Mouse (Mus musculus): ENCODE data around the gene Mgat3.
A peak's percentile ranks its signal among the peaks of the same experiment; 100 is the strongest.

Gene Mgat3

DNA sequence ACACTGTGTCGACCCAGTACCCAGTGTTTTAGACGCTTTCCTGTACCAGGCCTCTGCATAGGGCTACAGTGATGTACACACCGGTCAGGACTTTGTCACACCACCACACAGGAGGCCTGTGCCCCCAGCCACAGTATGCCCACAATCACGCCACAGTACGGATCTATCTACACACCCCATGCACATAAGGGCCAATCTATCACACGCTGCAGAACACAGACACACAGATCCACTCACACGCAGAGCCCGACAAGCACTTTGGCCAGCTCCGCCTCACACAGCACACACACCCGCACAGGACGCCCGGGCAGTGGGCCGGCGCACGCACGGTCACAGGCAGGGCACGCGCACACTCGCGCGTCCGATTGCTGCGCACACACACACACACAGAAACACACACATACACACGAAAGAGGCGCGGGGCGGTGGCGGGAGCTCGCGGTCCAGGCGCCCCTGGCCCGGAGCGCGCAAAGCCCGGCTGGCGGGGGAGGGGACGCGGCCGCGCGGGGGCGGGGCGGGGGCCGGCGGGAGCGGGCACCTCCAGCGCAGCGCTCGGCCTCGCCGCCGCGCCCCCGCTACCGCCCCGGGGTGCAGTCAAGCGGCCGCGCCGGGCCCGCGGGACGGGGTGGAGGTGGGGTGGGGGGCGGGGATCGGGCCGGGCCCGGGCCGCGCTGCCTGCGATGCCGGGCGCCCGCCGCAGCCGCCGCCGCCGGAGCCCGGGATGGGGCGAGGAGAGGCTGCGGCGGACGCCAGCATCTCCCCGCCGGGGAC, at the start of gene Mgat3:
Gene Mgat3 (plus strand): TSS at position 721 of the 771 bp plus-strand sequence.
- DNase-seq (ENCODE audit: low spot score), result no peak

DNA sequence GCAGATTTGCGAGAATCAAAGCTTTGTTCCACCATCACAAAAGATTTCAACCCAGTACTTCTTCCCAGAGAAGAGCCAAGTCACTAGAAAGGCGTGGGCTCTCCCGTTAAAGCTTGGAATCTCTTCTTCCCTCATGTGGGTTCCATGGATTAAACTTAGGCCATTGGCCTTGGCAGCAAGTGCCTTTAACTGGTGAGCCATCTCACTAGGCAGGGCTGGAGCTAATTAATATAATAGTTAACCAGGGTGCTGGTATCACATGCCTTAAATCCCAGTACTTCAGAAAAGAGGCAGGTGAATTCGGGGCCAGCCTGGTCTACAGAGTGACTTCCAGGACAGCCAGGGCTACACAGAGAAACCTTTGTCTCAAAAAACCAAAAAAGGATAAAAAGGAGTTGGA, 48.9 kb upstream of the Mgat3 start:
- DNase-seq (ENCODE audit: low spot score), result no peak

DNA sequence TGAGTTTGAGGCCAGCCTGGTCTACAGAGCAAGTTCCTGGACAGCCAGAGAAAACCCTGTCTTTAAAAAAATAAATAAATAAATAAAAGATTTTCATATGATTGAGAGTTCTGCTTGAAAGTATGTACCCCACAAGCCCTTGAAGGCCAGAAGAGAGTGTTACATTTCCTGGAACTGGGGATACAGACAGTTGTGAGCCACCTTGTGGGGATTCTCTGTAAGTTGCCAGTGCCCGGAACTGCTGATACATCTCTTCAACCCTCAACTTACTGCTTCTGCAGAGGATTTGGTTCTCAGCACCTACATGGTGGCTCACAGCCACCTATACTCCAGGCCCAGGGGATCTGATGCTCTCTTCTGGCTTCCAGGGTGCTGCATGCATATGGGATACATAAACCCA, 46.3 kb upstream of the Mgat3 start:
- no peak for DNase-seq (ENCODE audit: low spot score)

DNA sequence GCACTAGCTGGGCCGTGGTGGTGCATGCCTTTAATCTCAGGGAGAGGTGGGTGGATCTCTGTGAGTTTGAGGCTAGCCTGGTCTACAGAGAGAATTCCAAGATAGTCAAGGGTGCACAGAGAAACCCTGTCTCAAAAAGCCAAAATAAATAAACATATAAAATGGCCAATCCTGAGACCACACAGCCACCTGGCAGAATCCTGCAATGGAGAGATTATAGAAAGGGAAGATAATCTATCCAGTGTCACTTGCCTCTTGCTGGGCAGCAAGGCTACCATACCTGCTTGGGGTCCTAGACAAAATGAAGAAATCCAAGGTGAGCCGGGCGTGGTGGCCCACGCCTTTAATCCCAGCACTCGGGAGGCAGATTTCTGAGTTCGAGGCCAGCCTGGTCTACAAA, 43.5 kb upstream of the Mgat3 start:
- no peak for DNase-seq (ENCODE audit: low spot score)

DNA sequence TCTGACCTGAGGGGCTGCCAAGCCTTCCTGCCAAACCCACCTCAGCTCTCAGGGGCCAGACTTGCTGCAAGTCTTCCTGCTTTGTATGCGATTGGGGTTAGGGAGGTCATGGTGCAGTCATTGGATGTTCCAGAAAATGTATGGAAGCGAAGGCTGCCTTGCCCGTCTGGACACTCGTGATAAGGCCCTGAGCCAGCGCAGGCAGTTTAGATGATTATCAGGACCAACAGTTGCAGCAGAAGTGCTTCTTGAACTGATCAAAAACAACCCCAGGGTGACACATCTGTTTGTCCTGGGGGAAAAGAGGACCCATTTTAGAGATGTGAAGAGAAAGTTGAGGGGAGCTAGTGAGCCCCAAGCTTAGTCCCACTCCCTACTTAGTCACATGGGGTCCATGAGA, 42.8 kb upstream of the Mgat3 start:
- DNase-seq (ENCODE audit: low spot score), result no peak

DNA sequence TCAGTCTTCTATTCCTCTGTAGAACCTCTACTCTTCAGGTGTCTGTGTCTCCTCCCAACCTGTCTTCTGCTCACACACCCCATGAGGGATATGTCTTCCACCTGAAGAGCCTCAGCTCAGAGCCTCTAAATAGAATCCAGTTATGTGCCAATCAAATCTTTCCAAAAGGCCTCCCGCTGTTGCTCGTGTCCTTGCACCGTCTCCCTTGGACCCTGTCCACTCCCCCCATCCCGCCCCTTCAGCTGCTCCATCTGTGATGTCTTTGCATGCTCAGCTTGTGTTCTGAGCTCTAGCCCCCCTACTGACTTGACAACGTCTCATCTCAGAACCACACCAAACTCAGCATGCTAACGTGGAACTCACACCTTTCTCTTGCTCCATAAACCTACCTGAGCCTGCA, 42.1 kb upstream of the Mgat3 start:
- no peak for DNase-seq (ENCODE audit: low spot score)

DNA sequence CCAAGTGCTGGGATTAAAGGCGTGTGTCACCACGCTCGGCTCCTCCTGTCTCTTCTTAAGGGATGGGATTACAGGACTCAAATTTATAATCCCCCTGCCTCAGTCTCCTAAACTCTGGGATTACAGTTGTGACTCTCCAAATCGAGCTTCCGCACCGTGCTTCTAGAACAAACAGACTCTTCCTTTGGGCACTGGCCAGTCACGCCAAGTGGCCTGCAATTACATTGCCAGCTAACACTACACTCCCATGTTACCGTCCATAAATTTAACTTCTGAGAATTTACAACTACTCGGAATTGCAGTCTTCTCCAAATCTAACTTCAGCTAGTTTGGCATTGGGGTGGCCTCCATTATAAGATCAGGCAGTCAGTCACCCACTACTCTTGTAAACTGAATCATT, 41.1 kb upstream of the Mgat3 start:
- no peak for DNase-seq (ENCODE audit: low spot score)

DNA sequence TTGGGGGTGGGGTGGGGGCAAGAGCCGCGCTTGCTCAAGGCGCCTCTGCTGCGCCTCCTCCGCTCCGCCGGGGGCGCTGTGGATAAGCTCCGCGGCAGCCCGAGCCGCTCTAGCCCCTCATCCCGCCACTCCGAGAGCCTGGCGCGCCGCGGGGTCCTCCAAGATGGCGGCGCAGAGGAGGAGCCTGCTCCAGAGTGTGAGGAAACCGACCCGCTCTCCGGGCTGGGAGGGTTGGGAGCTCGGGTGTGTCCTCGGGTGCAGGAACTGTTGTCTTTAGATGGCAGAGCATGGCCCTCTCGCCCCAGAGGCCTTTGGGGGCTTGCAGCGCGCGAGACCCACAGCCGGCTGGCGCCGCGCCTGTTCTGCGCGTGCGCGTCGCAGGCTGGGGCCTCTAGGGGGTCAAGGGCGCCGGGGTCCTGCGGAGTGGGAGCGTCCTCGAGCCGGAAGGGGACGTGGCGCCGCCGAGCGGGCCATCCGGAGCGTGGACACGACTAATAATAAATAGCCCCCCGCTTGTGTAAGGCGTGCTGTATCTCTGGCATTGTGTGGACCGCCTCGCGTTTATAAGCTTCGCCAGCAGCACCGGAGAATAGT, 40.4 kb upstream of the Mgat3 start, which contains the start of gene Tab1:
Gene Tab1 (plus strand): TSS at position 135 of the 594 bp plus-strand sequence.
- DNase-seq (ENCODE audit: low spot score), result peak; percentile 91

DNA sequence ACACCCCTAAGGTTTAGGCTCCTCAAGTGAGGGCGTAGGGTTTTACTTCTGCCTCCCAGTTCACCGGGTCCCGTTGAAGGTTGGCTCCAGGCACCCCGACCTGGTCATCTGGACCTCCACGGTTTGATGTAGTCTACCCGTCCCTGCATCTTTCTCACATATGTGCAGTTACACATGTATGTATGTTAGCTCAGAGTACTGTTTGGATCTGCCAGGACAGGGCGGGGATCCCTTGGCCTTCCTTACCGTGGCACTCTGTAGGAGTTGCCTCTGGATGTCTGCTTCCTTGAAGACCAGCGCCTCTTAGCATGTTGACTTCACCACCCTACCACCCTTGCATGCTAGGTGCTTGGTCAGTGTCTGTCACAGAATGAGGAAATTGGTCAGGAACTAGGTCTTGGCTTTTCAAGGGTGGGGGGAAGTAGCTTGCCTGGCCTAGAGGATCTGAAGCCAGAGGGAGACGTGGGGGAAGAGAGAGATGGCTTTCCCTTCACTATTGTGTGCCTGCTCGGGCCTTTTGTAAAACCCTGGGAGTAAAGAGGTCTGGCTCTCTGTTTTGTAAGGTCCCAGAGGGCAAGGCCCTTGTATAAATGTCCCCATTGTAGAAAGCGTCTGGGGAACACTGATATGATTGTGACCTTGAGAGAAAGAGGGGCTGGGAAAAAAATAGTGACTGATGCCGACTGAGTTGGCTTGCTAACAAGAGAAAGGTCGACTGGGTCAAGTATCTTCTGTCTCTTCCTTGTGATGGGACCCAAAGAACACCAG, 39.7 kb upstream of the Mgat3 start:
- peak; percentile 25 for DNase-seq (ENCODE audit: low spot score)

DNA sequence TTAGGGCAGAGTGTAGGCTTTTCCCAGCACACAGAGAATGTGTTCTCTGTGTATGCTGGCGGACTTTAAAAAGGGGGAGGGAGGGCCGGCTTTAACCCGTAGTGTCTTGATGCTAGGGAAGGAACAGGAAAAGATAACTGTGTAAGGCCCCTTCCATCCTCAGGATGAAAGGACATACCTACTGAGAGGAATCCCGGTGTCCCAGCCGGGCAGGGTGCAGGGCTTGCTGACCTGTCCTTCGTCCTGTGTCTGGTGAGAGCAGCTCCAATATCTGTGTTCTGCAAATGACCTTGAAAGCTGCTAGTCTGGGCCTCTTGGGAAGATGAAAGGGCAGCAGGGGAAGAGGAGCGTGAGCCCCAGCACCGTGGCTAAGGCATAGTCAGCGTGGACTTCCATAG, 39.1 kb upstream of the Mgat3 start:
- DNase-seq (ENCODE audit: low spot score), result no peak

DNA sequence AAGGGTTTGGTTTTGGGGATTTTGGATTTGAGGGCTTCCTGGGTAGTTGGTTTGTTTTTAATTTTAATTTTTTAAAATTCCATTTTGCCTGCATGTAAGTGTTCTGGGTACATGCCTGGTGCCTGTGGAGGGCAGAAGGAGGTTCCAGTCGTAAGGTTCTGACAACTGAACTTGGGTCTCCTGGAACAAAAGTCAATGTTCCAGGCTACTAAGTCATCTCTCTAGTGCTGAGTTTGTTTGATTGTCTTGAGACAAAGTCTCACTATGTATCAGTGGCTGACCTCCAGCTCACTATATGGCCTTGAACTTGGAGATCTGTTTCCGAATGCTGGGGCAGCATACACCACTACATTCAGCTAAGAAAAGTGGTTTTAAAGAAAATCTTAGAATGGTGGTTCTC, 38.0 kb upstream of the Mgat3 start:
- no peak for DNase-seq (ENCODE audit: low spot score)

DNA sequence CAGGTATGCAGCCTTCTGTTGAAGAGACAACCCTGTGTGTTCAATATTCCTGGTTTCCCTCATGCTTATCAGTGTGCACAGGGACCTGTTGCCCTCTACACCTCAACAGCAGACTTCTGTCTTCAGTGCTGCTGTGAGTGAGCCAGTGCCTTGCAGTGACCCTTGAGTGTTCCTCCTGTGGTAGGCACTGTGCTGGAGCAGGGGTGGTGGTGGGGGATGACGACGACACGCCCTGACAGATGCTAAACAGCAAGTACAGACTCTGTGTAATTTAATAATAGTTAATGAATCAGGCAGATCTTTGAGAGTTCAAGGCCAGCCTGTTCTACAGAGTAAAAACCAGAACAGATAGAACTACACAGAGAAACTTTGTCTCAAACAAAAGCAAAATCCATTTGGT, 36.9 kb upstream of the Mgat3 start:
- no peak for DNase-seq (ENCODE audit: low spot score)

DNA sequence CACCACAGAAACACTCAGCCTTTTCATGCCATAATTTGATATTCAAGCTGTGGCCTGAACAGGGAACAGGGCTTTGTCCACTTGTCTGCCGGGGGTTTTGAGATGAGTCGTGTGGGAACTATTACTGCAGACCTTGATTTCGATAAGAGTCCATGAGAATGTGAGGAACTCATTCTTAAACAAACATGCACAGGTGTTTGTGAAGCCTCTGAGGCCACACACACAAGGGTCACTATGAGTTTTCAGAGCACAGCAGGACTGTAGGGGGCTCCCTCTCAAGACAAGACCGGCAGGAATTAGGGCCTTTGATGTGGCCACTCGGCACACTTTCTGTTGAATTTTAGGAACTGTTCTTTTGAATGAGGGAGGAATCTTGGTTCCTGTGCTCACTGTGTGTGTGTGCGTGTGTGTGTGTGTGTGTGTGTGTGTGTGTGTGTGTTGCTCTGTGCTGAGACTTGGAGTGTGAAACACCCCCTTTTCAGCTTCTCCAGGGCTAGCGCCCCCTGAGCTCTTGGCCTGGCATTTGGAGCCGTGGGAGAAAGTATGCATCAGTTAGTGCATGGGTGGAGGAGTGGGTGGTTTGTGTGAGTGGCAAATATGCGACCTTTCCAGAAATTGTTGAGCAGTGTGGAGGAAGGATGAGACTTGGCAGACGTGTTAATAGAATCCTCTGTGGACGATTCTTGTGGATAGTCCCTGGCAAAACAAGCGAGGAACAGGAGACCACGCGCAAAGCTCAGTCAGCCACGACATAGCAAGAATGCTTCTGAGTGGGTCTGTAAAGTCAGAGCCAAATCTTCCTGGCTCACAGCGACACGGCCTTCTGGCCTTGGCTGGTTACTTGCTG, 35.4 kb upstream of the Mgat3 start:
- DNase-seq (ENCODE audit: low spot score), result no peak

DNA sequence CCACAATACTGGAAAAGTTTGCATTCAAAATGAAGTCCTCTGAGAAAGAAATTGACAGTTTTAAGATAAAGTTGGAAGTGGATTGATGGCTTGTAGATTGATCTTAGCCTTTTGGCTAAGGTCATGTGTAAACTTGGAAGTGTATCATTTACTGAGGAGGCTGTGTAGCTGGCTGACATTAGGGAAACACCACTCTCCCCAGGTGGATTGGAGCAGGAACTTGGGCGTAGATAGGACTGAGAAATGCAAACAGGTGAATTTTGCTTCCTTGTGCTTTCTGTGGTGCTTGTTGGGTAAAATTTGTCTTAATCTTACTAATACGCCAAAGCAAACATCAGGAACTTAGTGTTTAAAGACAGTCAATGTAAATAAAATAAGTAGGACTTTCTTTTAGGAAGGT, 33.2 kb upstream of the Mgat3 start:
- no peak for DNase-seq (ENCODE audit: low spot score)

DNA sequence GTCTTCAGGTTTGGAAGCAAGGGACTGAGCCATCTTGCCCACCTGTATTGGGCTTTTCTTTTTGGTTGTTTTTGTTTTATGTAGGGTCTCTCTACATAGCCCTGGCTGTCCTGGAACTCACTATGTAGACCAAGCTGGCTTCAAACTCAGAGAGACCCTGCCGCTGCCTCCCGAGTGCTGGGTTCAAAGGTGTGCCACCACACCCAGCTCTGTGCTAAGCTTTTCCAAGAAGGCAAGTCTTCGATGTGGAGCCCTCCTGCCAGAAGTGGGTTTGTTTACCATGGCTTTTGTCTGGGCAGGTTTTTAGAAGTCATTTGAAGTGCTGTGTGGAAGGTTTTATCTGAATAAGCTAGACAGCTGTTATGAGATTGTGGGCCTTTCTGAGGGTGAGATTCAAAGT, 32.6 kb upstream of the Mgat3 start:
- DNase-seq (ENCODE audit: low spot score), result no peak

DNA sequence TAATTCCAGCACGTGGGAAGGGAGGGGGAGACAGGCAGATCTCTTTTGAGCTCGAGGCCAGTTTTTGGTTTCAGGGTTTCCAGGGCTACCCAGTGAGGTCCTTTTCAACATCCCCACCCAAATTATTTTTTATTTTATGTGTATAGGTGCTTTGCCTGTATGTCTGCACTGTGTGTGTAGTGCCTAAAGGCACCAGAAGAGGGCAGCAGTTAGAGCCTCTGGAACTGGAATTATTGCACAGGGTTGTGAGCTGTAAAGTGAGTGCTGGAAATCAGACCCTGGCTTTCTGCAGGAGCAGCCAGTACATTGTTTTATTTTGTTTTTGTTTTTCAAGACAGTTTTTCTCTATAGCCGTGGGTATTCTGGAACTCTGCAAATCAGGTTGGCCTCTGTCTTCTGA, 31.4 kb upstream of the Mgat3 start:
- no peak for DNase-seq (ENCODE audit: low spot score)

DNA sequence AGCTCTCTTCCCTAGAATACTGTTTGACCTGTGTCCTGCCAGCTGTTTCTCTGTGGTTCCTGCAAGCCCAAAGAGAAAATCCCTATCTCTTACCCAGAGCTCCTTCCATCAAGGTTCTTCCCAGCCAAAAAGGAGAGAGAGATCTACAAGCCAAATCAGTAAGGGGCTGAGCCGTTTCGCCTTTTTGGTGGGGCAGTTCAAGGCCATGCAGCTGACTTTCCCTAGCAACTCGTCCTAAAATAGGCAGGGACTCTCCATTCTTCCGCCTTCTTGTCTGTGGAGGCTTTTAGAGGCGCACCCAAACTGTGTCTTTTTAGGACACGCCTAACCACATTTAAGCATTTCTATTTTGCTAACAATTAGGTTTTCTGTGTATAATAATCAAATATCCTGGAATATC, 29.8 kb upstream of the Mgat3 start:
- no peak for DNase-seq (ENCODE audit: low spot score)

DNA sequence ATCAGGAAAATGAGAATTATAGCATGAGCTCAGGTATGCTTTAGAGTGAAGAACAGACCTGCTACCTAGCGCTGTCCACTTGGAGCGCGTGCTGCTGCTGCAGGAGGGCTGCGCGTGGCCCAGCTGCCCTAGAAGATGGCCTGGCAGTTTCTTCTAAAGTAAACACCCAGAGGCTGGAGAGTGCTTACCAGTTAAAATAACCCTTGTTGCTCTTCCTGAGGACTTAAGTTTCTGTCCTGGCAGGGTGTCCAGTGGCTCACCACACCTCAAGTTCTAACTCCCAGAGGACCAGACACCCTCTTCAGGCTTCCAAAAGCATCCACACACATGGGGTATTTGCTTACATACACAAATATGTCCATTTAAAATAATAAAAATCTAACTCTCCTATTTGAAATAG, 28.1 kb upstream of the Mgat3 start:
- no peak for DNase-seq (ENCODE audit: low spot score)

DNA sequence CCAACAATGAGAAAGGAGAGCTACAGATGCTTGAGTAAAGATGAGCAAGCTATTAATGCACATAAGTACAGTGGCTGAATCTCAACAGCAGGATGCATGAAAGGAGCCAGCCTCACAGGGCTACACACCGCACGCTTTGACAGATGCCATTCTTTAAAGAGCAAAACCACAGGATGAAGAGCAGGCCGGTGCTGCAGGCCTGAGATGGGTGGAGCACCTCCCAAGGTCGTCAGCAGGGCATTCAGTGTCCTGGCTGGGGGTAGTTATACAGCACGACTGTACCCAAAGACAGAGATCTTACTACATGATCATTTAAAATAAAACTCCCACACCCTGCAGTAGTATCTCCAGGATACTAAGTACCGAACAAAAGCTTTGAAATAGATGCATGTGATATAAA, 27.4 kb upstream of the Mgat3 start:
- no peak for DNase-seq (ENCODE audit: low spot score)

DNA sequence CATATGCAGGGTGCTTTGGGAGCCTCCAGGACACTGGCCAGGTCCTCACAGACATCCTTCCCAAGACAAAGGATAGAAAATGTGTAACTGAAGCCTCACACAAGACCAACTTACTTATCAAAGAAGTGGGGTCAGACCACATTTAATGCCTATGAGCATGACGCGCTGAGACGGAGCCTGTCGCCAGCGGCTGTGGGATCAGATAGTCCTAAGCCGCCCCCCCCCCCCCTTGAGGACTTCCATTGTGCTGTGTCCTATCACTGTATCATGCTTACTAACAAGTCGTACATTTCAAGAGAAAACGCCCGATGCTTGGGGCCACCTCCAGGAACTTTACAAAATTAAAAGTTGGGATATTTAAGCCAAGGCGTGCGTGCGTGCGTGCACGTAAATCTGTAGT, 26.4 kb upstream of the Mgat3 start:
- DNase-seq (ENCODE audit: low spot score), result no peak

DNA sequence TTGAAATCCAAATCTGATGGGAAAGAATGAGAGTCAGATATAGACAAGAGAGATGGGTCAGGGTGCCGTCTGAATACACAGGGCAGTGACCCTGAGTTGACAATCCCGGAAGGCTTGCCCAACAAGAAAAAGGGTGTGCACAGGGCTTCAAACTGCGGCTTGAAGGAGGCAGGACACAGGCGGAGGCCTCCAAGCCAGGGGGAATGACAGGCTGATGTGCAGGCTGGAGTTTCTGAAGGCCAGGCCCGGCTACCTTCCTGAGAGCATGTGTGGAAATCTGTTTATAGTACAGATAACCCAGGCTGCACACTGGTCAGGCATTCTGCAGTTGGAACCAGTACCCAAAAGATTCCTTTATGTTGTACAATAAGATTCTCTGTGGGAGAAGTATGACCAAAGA, 26.0 kb upstream of the Mgat3 start:
- DNase-seq (ENCODE audit: low spot score), result no peak

DNA sequence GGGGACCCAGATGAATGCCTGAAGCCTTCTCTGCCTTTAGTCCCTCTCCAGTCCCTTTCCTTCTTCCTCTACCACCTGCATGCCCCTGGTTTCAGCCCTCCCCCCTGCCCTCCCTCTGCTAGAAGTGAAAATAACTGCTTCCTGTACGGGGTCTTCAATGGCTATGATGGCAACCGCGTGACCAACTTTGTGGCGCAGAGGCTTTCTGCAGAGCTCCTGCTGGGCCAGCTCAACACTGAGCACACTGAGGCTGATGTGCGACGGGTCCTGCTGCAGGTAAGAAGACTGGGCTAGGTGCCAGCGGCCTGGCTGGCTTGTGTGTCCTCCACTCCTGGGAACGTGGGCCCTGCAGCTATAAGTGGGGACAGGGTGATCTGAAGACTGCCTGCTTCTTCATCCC, 25.0 kb upstream of the Mgat3 start:
- no peak for DNase-seq (ENCODE audit: low spot score)

Data from lung, postnatal 25 days (tissue).